Mouse (Mus musculus): ENCODE measurements around the gene Pex11g.

GRCm38 (mm10) chr8:3481605-3482004 lies 14.1 kb upstream of the Pex11g start:
- no peak for TF ChIP-seq POLR2A (IDR thresholded peaks at IDR 0.05; ENCODE audit: borderline replicate concordance, low read depth, low read length)
- no peak for TF ChIP-seq CTCF (IDR thresholded peaks at IDR 0.05; ENCODE audit: low read depth, low read length)

Data from bone marrow macrophage, adult 2 months (primary cell).